Mouse (Mus musculus) myocyte (in vitro differentiated cells): Measurements from ENCODE around the gene Olfr1250.

Source experiments
- E2F4 ChIP-seq: IDR thresholded peaks from one replicate; pipeline ENCODE4 v1.6.1; 2011; ENCODE audit warnings: mild to moderate bottlenecking, control low read depth, moderate library complexity; ENCODE audit not compliant: insufficient read depth
- MYOG ChIP-seq, 3 experiments: IDR thresholded peaks; one replicate each; pipeline ENCODE4 v1.6.1; 2011; ENCODE audit warnings: control low read depth in 2 of 3, low read depth in 2 of 3, mild to moderate bottlenecking in 2 of 3; ENCODE audit not compliant: insufficient read length in 2 of 3, control insufficient read depth in 1 of 3, insufficient read depth in 1 of 3
- POLR2AphosphoS2 ChIP-seq: IDR thresholded peaks from one replicate; pipeline ENCODE4 v1.6.1; 2011; ENCODE audit warnings: low read depth, control low read depth; ENCODE audit not compliant: insufficient read length
- REST ChIP-seq: IDR thresholded peaks from one replicate; pipeline ENCODE4 v1.6.1; 2011; ENCODE audit warnings: mild to moderate bottlenecking, control low read depth, moderate library complexity; ENCODE audit not compliant: insufficient read depth, insufficient read length

DNA sequence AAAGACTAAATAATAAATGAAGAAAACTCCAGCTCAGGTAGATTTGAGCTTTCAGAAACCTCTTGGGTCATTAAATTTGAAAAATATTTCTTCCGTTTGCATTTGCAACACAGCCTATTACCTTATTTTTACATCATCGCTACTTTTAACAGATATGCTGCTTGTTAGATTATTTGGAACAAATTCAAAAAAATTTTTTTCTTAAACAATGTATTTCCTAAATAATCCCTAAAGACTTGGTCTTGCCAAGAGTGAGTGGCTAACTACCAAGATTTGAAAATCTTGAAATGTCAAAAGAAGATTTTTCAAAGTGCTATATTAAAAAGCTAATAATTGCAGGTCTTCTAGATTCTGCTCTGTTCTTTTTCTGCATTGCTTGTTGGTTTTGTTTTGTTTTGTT, 47.2 kb downstream of the Olfr1250 start, which contains the start of gene Olfr1247:
- no peak for TF ChIP-seq E2F4
- no peak for TF ChIP-seq MYOG (IDR thresholded peaks at IDR 0.05; ENCODE audit: control insufficient read depth in 1 of 3, insufficient read depth in 1 of 3, insufficient read length in 2 of 3, low read depth in 2 of 3)
- TF ChIP-seq REST = no peak
- TF ChIP-seq POLR2AphosphoS2 = no peak
